Mouse (Mus musculus) ES-Bruce4 (cell line): Measurements from ENCODE around the gene Arpc1b. TPM values are rescaled to one million over a fixed set of nuclear protein-coding genes. Genes with fewer than 3 reads are reported as not detected.

Experiments
- H3K27ac ChIP-seq: 2 replicates; pipeline ENCODE4 v1.5.1; 2012; ENCODE audit warnings: low read length, inconsistent platforms; ENCODE audit not compliant: insufficient read depth
- H3K27me3 ChIP-seq: 2 replicates; pipeline ENCODE4 v1.6.1; 2012; ENCODE audit warnings: mild to moderate bottlenecking, low read length, inconsistent platforms; ENCODE audit not compliant: control insufficient read depth, poor library complexity, insufficient read depth, severe bottlenecking
- H3K36me3 ChIP-seq: 2 replicates; pipeline ENCODE4 v1.6.1; 2012; ENCODE audit warnings: inconsistent platforms, mild to moderate bottlenecking, low read length, moderate library complexity; ENCODE audit not compliant: control insufficient read depth, poor library complexity, insufficient read depth, severe bottlenecking
- H3K4me1 ChIP-seq: one replicate; pipeline ENCODE4 v1.8.1; 2011; ENCODE audit warnings: low read length; ENCODE audit not compliant: control insufficient read depth, insufficient read depth
- H3K4me3 ChIP-seq: 2 replicates; pipeline ENCODE4 v1.5.1; 2011; ENCODE audit warnings: low read depth, mild to moderate bottlenecking, low read length
- H3K9ac ChIP-seq: 2 replicates; pipeline ENCODE4 v1.6.1; 2012; ENCODE audit warnings: low read depth, mild to moderate bottlenecking, inconsistent platforms; ENCODE audit not compliant: poor library complexity, severe bottlenecking
- H3K9me3 ChIP-seq: replicated peaks from 2 replicates; pipeline ENCODE4 v1.6.1; 2012; ENCODE audit warnings: mild to moderate bottlenecking, low read length, inconsistent platforms; ENCODE audit not compliant: control insufficient read depth, poor library complexity, insufficient read depth, severe bottlenecking
- CTCF ChIP-seq: IDR thresholded peaks from one replicate; pipeline ENCODE4 v1.8.1; 2011; ENCODE audit warnings: low read depth, low read length
- EP300 ChIP-seq: IDR thresholded peaks from 2 replicates; pipeline ENCODE4 v1.6.1; 2011; ENCODE audit warnings: low read depth, low read length; ENCODE audit not compliant: insufficient read depth
- POLR2A ChIP-seq: IDR thresholded peaks from one replicate; pipeline ENCODE4 v1.8.1; 2011; ENCODE audit warnings: low read length; ENCODE audit not compliant: insufficient read depth
- polyA plus RNA-seq: library from polyadenylated mRNA; stranded (reverse); fragments of >200 nt; gene quantifications from 2 replicates; pipeline ENCODE4 v1.2.4, GENCODE M21; 2011; ENCODE audit warnings: low read depth; ENCODE audit not compliant: missing spikeins, insufficient read depth, insufficient read length

Arpc1b gene
- polyA plus RNA-seq, 1 experiment, result 92.3 TPM

- Histone ChIP-seq H3K9ac (no peak overlapping the region), H3K27ac (no peak overlapping the region), H3K27me3 (no peaks in the 10 kb centered on the region), H3K4me3 (no peak overlapping the region), H3K9me3 (no peaks in the 10 kb centered on the region), H3K36me3 (no peaks in the 10 kb centered on the region), H3K4me1 (no peaks in the 10 kb centered on the region)
- TF ChIP-seq EP300, result no peak
- no peak for TF ChIP-seq CTCF
- no peak for TF ChIP-seq POLR2A
These were observed 2.3 kb downstream of the Arpc1b start for GRCm38 (mm10) chr5:145116316-145116715.

GRCm38 (mm10) chr5:145116916-145117315 lies 2.9 kb downstream of the Arpc1b start:
- TF ChIP-seq POLR2A, result no peak
- TF ChIP-seq CTCF, result peak; percentile 87
- TF ChIP-seq EP300, result no peak
- Histone ChIP-seq H3K9me3 (no peaks in the 10 kb centered on the region), H3K4me3 (no peak overlapping the region), H3K9ac (no peak overlapping the region), H3K27me3 (no peaks in the 10 kb centered on the region), H3K4me1 (no peaks in the 10 kb centered on the region), H3K36me3 (no peaks in the 10 kb centered on the region), H3K27ac (no peak overlapping the region)

GRCm38 (mm10) chr5:145118005-145118404 lies 4.0 kb downstream of the Arpc1b start:
- TF ChIP-seq EP300 (no peak), CTCF (no peak), POLR2A (no peak)
- H3K27ac ChIP-seq, result no peak overlapping the region
- no peaks in the 10 kb centered on the region for H3K4me1 ChIP-seq
- H3K27me3 ChIP-seq, result no peaks in the 10 kb centered on the region
- no peaks in the 10 kb centered on the region for H3K9me3 ChIP-seq
- no peak overlapping the region for H3K9ac ChIP-seq
- H3K4me3 ChIP-seq, result no peak overlapping the region
- no peaks in the 10 kb centered on the region for H3K36me3 ChIP-seq

GRCm38 (mm10) chr5:145118461-145118860 lies 4.4 kb downstream of the Arpc1b start:
- H3K27ac ChIP-seq, result no peak overlapping the region
- H3K36me3 ChIP-seq, result no peaks in the 10 kb centered on the region
- no peaks in the 10 kb centered on the region for H3K9me3 ChIP-seq
- H3K27me3 ChIP-seq, result no peaks in the 10 kb centered on the region
- TF ChIP-seq CTCF (no peak), POLR2A (no peak), EP300 (no peak)
- no peaks in the 10 kb centered on the region for H3K4me1 ChIP-seq
- no peak overlapping the region for H3K9ac ChIP-seq
- no peak overlapping the region for H3K4me3 ChIP-seq

- H3K27me3 ChIP-seq, result no peaks in the 10 kb centered on the region
- no peak overlapping the region for H3K9ac ChIP-seq
- no peak overlapping the region for H3K4me3 ChIP-seq
- H3K36me3 ChIP-seq, result no peaks in the 10 kb centered on the region
- H3K9me3 ChIP-seq, result no peaks in the 10 kb centered on the region
- H3K27ac ChIP-seq, result no peak overlapping the region
- H3K4me1 ChIP-seq, result no peaks in the 10 kb centered on the region
- TF ChIP-seq EP300, result no peak
- TF ChIP-seq CTCF, result peak; percentile 73
- no peak for TF ChIP-seq POLR2A
These were observed 5.4 kb downstream of the Arpc1b start for GRCm38 (mm10) chr5:145119385-145119784.

- Histone ChIP-seq H3K27me3 (no peaks in the 10 kb centered on the region), H3K4me3 (no peak overlapping the region), H3K4me1 (no peaks in the 10 kb centered on the region), H3K27ac (no peak overlapping the region), H3K36me3 (peaks cover 6% of the 10 kb centered on the region; the same call in 1 of the 2 replicates), H3K9me3 (no peaks in the 10 kb centered on the region), H3K9ac (no peak overlapping the region)
- TF ChIP-seq EP300, result no peak
These were observed 6.9 kb downstream of the Arpc1b start for GRCm38 (mm10) chr5:145120921-145121320.
